Mouse (Mus musculus) liver, embryonic 14.5 days (tissue): ENCODE data around the gene Gstt3. TPM values are rescaled to one million over a fixed set of nuclear protein-coding genes. Genes with fewer than 3 reads are reported as not detected.

Source experiments
- ATAC-seq: fragments of 200-750 bp; cut with Nextera tagmentation; 2 replicates; pipeline ENCODE4 v1.8.0; 2017; ENCODE audit warnings: moderate number of reproducible peaks, mild to moderate bottlenecking, moderate library complexity; ENCODE audit not compliant: insufficient read depth
- DNase-seq, 3 experiments: peaks; one replicate each; pipeline ENCODE4 v3.0.0-alpha.2; 2012 to 2013; ENCODE audit warnings: low read depth in 3 of 3, low spot score in 3 of 3
- H3K27ac ChIP-seq: fragments of 300-500 bp; sonication (generic); 2 replicates; pipeline ENCODE4 v1.5.1; 2014; ENCODE audit warnings: moderate library complexity, mild to moderate bottlenecking, control low read depth, inconsistent platforms
- H3K27me3 ChIP-seq: fragments of 300-500 bp; sonication (generic); 2 replicates; pipeline ENCODE4 v1.6.1; 2014; ENCODE audit warnings: mild to moderate bottlenecking, low read length, moderate library complexity; ENCODE audit not compliant: control insufficient read depth, insufficient read depth
- H3K36me3 ChIP-seq: fragments of 300-500 bp; sonication (generic); replicated peaks from 2 replicates; pipeline ENCODE4 v1.6.1; 2014; ENCODE audit warnings: low read depth; ENCODE audit not compliant: control insufficient read depth, insufficient read depth
- H3K4me1 ChIP-seq, 2 experiments: fragments of 200-500 bp in 1 of 2; fragments of 300-500 bp in 1 of 2; sonication (generic) in 1 of 2; replicated peaks; 2 replicates each; pipeline ENCODE4 v1.6.1; 2012 to 2014; ENCODE audit warnings: antibody characterized with exemption in 1 of 2, inconsistent platforms in 1 of 2, low read length in 1 of 2; ENCODE audit not compliant: control insufficient read depth in 2 of 2, insufficient read depth in 2 of 2
- H3K4me2 ChIP-seq: fragments of 300-500 bp; sonication (generic); 2 replicates; pipeline ENCODE4 v1.6.1; 2014; ENCODE audit warnings: low read depth, mild to moderate bottlenecking, control low read depth, moderate library complexity
- H3K4me3 ChIP-seq, 2 experiments: fragments of 200-500 bp in 1 of 2; fragments of 300-500 bp in 1 of 2; sonication (generic) in 1 of 2; 2 replicates each; pipeline ENCODE4 v1.5.1; 2012 to 2014; ENCODE audit warnings: low read depth in 2 of 2, low read length in 2 of 2, mild to moderate bottlenecking in 2 of 2, control low read depth in 1 of 2, inconsistent platforms in 1 of 2, moderate library complexity in 1 of 2; ENCODE audit not compliant: insufficient read depth in 1 of 2
- H3K9ac ChIP-seq: fragments of 300-500 bp; sonication (generic); replicated peaks from 2 replicates; pipeline ENCODE4 v1.6.1; 2014; ENCODE audit warnings: mild to moderate bottlenecking, control low read depth, moderate library complexity
- H3K9me3 ChIP-seq: fragments of 300-500 bp; sonication (generic); 2 replicates; pipeline ENCODE4 v1.6.1; 2016; ENCODE audit warnings: low read length, mixed read lengths; ENCODE audit not compliant: control insufficient read depth
- CTCF ChIP-seq: IDR thresholded peaks from 2 replicates; pipeline ENCODE4 v1.5.1; 2016; ENCODE audit warnings: antibody characterized with exemption, low read depth, control low read depth
- EP300 ChIP-seq: IDR thresholded peaks from 2 replicates; pipeline ENCODE4 v1.6.1; 2016; ENCODE audit warnings: antibody characterized with exemption, low read depth
- WGBS: fragments of 180-500 bp; shearing (Covaris S2); extraction: QIAGEN DNeasy Blood & Tissue Kit; methylation state at CpG from one replicate; pipeline ENCODE4 v1.1.7; 2014; ENCODE audit not compliant: insufficient replicate concordance; 5-methylcytosine and 5-hydroxymethylcytosine counted together
- polyA plus RNA-seq, 2 experiments: library from polyadenylated mRNA; depleted of rRNA in 1 of 2; stranded (reverse) in 1 of 2; unstranded in 1 of 2; fragments of >200 nt; fragmentation: Nextera tagmentation in 1 of 2; extraction: Ambion mirVana in 1 of 2; gene quantifications; 2 replicates each; pipeline versions ENCODE4 v1.2.1 to v1.2.3; 2012 to 2014

Gstt3 gene
- polyA plus RNA-seq, 2 experiments, result 5.5 to 9.4 TPM

- Histone ChIP-seq H3K9me3 (no peaks in the 10 kb centered on the region), H3K27ac (no peak overlapping the region), H3K9ac (no peak overlapping the region), H3K4me1 (peaks cover 4 to 23% of the 10 kb centered on the region in 2 experiments), H3K27me3 (no peaks in the 10 kb centered on the region), H3K4me2 (peak overlapping the region; percentile 11), H3K4me3 (no peak overlapping the region), H3K36me3 (no peaks in the 10 kb centered on the region)
- 36% methylated on average over 3 of the region's 3 CpGs for WGBS
- no peak for TF ChIP-seq EP300
- no peak for TF ChIP-seq CTCF
- DNase-seq (no peak), ATAC-seq (no peak)
These were observed 13.7 kb upstream of the Gstt3 start for GRCm38 (mm10) chr10:75794880-75795279.

GRCm38 (mm10) chr10:75790773-75791172 is 9.6 kb upstream of the Gstt3 start:
- no peak overlapping the region for H3K9ac ChIP-seq
- H3K27ac ChIP-seq, result no peak overlapping the region
- DNase-seq (no peak), ATAC-seq (no peak)
- no peaks in the 10 kb centered on the region for H3K9me3 ChIP-seq
- H3K27me3 ChIP-seq, result no peaks in the 10 kb centered on the region
- no peak for TF ChIP-seq EP300
- TF ChIP-seq CTCF, result peak; percentile 28; the same call in 1 of the 2 replicates
- peaks cover 0 to 12% of the 10 kb centered on the region in 2 experiments; a peak in 2 of 4 replicates for H3K4me1 ChIP-seq
- H3K36me3 ChIP-seq, result no peaks in the 10 kb centered on the region
- H3K4me3 ChIP-seq, result no peak overlapping the region
- WGBS, result 18% methylated on average over 7 of the region's 7 CpGs
- H3K4me2 ChIP-seq, result no peak overlapping the region

- whole genome bisulfite sequencing, result 61% methylated on average over 5 of the region's 5 CpGs
- H3K27ac ChIP-seq, result no peak overlapping the region
These were observed 8.6 kb upstream of the Gstt3 start for GRCm38 (mm10) chr10:75789841-75790240.

GRCm38 (mm10) chr10:75789081-75789735 is 8.0 kb upstream of the Gstt3 start:
- H3K4me1 ChIP-seq, result peaks cover 0 to 8% of the 10 kb centered on the region in 2 experiments; a peak in 2 of 4 replicates
- H3K4me3 ChIP-seq, result no peak overlapping the region
- H3K36me3 ChIP-seq, result no peaks in the 10 kb centered on the region
- TF ChIP-seq CTCF (no peak), EP300 (no peak)
- ATAC-seq (peak; percentile 61; the same call in 1 of the 2 replicates), DNase-seq (no peak)
- H3K27me3 ChIP-seq, result no peaks in the 10 kb centered on the region
- no peaks in the 10 kb centered on the region for H3K9me3 ChIP-seq
- H3K27ac ChIP-seq, result no peak overlapping the region
- WGBS, result 45% methylated on average over 6 of the region's 6 CpGs
- H3K4me2 ChIP-seq, result no peak overlapping the region
- H3K9ac ChIP-seq, result no peak overlapping the region

More at GRCm38 (mm10) chr10:75789841-75790240, 8.6 kb upstream of the Gstt3 start:
- peak in 2 of 3 experiments; percentile 38 to 42 for DNase-seq
- Histone ChIP-seq H3K4me2 (no peak overlapping the region), H3K9ac (no peak overlapping the region), H3K4me1 (peaks cover 0 to 12% of the 10 kb centered on the region in 2 experiments; a peak in 2 of 4 replicates), H3K9me3 (no peaks in the 10 kb centered on the region), H3K36me3 (no peaks in the 10 kb centered on the region), H3K27me3 (no peaks in the 10 kb centered on the region), H3K4me3 (no peak overlapping the region)
- no peak for TF ChIP-seq CTCF
- no peak for TF ChIP-seq EP300
- peak; percentile 85 for ATAC-seq

GRCm38 (mm10) chr10:75788277-75788676 is 7.1 kb upstream of the Gstt3 start:
- no peaks in the 10 kb centered on the region for H3K9me3 ChIP-seq
- ATAC-seq (no peak), DNase-seq (no peak)
- TF ChIP-seq EP300 (no peak), CTCF (no peak)
- H3K4me1 ChIP-seq, result peaks cover 0 to 8% of the 10 kb centered on the region in 2 experiments; a peak in 2 of 4 replicates
- no peak overlapping the region for H3K9ac ChIP-seq
- WGBS, result 80% methylated on average over 8 of the region's 8 CpGs
- H3K27me3 ChIP-seq, result no peaks in the 10 kb centered on the region
- H3K4me3 ChIP-seq, result no peak overlapping the region
- H3K36me3 ChIP-seq, result no peaks in the 10 kb centered on the region
- H3K27ac ChIP-seq, result no peak overlapping the region
- H3K4me2 ChIP-seq, result no peak overlapping the region
